Mouse (Mus musculus) testis, postnatal 10 days (tissue): Measurements from ENCODE around the gene Ptgis.
"Not testable (repeated sequence)": the region's sequence is repeated elsewhere in the genome, so short reads cannot be mapped to it uniquely, and the experiment has no call there.

Experiments
- DNase-seq: peaks from one replicate; pipeline ENCODE4 v3.0.0; 2021; ENCODE audit warnings: low spot score

The Ptgis gene

GRCm38 (mm10) chr2:167232132-167233008 lies 8.0 kb downstream of the Ptgis start:
- no peak for DNase-seq

GRCm38 (mm10) chr2:167230554-167230953 lies 9.8 kb downstream of the Ptgis start:
- peak; percentile 63 for DNase-seq

- no peak for DNase-seq
Observed at GRCm38 (mm10) chr2:167224937-167225336, 15.5 kb downstream of the Ptgis start.

GRCm38 (mm10) chr2:167224194-167224593 lies 16.2 kb downstream of the Ptgis start:
- DNase-seq, result no peak

- peak; percentile 82 for DNase-seq
Observed at GRCm38 (mm10) chr2:167222152-167222551, 18.3 kb downstream of the Ptgis start.

GRCm38 (mm10) chr2:167221159-167221845 lies 19.1 kb downstream of the Ptgis start:
- no peak for DNase-seq

GRCm38 (mm10) chr2:167220736-167221135 lies 19.7 kb downstream of the Ptgis start:
- DNase-seq, result no peak

- peak; percentile 90 for DNase-seq
Observed at GRCm38 (mm10) chr2:167219154-167219775, 21.1 kb downstream of the Ptgis start.

GRCm38 (mm10) chr2:167213666-167214065 lies 26.7 kb downstream of the Ptgis start:
- no peak for DNase-seq

- peak; percentile 70 for DNase-seq
Observed at GRCm38 (mm10) chr2:167213076-167213475, 27.3 kb downstream of the Ptgis start.

- no peak for DNase-seq
Observed at GRCm38 (mm10) chr2:167212551-167212950, 27.9 kb downstream of the Ptgis start.

GRCm38 (mm10) chr2:167212089-167212488 lies 28.3 kb downstream of the Ptgis start:
- DNase-seq, result no peak

- DNase-seq, result no peak
Observed at GRCm38 (mm10) chr2:167209900-167210299, 30.5 kb downstream of the Ptgis start.

- no peak for DNase-seq
Observed at GRCm38 (mm10) chr2:167208984-167209383, 31.4 kb downstream of the Ptgis start.

GRCm38 (mm10) chr2:167205918-167206629 lies 34.3 kb downstream of the Ptgis start:
- DNase-seq, result no peak

- not testable (repeated sequence) for DNase-seq
Observed at GRCm38 (mm10) chr2:167204686-167205085, 35.7 kb downstream of the Ptgis start.

GRCm38 (mm10) chr2:167203505-167204166 lies 36.8 kb downstream of the Ptgis start:
- no peak for DNase-seq

- no peak for DNase-seq
Observed at GRCm38 (mm10) chr2:167201463-167202291, 38.7 kb downstream of the Ptgis start.

GRCm38 (mm10) chr2:167198660-167199427 lies 41.6 kb downstream of the Ptgis start:
- no peak for DNase-seq

- DNase-seq, result no peak
Observed at GRCm38 (mm10) chr2:167193361-167193760, 47.0 kb downstream of the Ptgis start.
